Mouse (Mus musculus): ENCODE measurements around the gene Dusp23.

The Dusp23 gene

DNA sequence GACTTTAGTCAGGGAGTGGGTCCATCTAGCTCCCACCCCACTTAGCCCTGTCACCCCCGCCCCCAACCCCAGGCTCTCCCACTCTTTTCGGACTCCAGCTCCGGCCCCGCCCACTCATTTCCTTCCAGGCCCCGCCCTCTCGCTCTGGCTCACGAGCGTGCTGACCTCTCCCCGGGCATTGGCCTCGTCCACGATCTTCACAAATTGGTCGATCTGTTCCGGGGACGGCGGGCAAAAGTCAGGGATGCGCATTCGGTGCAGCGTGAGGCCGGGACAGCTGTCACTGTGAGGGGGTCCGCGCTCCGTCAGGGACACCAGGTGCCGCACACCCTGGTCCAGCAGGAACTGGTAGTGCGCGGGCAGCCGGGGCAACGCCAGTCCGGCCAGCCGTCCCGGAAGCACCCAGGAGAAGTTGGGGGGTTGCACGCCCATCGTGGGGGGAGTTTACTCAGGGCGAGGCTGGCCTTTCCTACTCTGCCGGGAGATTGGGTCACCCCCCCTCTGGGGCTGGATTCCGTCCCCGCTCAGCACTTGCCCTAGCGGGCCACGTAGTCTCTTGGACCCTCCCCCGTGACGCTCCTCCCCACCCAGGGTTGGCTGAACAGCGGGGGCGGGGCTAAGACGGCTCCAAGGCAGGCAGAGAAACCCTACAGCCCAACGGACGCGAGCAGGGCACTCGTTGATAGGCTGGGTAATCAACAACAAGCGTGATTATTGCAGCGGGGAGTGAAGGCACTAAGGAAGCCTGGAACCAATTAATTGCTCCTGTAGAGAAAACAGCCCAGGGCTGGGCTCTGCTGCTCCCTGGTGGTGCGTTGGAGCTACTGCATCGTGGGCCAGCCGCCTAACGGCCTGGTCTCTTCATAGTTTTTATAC is at the start of gene Dusp23:
Gene Dusp23, minus strand, starts transcription at position 512 of the 876 bp plus-strand sequence.
- DNase-seq = peak; percentile 100

DNA sequence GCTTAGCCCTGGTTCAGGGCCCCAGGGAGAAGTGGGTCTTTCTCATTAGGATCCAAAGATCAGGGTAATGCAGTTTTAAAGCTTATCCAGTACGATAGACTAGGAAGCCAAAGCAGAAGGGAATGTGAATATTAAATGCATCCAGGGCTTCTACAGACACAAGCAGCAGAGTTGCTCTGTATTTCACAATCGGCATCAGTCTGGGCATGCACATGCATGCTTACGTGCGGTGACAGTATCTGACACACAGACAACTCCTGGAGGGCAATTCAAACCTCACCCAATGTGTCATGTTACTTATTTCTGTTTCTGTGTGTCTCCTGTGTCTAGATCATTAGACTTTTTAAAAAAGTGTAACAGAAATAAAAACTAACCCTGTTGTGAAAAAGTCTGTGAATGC is 48.0 kb upstream of the Dusp23 start:
- no peak for DNase-seq

DNA sequence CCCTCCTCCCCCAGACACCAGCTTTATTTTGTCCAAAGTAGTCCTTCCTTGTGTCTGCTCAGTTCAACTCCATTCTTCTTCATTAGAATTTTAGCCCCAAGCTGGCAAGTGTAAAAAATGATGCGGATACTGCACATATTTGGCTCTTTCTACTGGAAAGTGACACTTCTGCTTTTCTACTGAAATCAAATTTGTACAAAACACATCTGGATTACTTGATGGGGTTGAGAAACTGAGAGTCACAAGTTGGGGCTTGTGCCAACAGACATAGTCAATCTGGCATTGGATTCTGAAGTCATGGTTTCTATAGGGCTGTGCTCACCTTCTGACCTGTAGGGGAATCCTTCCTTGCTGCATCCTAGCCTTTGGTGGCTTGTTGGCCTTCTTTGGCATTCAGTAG is 38.0 kb upstream of the Dusp23 start:
- DNase-seq = no peak

DNA sequence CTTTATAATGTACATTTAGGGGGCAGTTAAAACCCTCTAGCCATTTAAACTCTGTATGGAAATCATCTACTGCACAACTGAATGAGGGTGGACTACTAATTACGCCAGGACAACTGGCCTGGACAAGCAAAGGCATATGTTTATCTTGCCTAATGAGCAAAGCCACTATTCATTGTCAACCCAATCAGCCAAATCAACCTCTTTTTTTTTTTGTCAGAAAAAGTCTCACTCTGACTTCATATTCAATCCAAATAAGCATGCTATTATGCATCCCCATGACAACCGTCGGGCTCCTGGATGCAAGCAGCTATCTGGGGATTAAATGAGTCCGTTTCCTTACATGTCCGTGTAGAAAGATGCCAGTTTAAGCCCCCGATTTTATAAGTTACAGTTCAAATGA is 34.8 kb upstream of the Dusp23 start:
- DNase-seq = no peak

DNA sequence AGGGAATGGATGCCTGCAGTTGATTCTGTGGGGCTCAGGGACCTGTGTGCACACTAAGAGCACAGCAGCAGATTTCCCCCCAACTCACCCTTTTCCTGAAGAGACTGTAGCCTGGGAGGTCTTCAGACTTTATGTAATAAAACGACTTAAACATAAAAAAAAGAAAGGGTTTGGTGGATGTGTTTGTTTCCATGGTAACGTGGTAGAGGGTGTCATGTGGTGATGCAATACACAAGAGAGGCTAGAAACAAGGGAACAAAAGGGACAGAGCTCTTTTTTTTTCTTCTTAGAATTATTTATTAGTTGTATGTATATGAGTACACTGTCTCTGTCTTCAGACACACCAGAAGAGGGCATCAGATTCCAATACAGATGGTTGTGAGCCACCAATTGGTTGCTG is 32.7 kb upstream of the Dusp23 start:
- no peak for DNase-seq

DNA sequence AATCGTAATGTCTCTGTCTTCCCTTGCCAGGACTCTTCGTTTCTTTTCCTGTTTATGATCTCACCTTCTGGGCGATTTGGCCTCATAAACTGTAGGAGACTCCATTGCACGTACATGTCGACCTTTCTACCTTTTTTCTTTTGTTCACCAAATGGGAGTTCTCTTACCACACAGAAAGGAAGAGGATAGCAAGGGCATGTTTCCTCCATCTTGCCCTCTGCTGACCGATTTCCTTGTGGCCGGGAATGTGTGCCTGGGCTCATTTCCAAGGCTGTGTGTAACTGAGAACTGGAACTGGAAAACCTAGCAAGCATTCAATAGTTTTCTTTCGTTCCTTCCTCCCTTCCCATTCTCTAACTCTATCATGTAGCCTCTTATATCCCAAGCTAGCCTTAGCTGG is 26.9 kb upstream of the Dusp23 start:
- peak; percentile 71 for DNase-seq

DNA sequence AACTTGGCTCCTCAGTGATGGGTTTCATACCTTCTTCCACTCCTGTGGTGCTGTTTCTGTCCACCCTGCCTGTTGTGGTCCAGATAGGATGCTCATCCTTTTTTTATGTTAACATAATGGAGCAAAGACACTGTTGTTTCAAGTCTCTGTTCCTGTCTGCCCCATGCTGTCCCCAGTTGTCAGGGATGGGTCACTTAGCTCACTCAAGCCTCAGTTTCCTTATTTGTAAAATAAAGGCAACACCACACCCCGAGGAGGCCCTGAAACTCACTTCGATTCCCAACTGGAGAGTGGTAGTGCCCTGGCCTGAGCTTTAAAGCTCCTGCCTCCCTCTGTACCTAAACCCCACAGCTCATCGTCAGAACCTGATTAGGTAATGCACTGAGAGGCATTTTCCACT is 24.5 kb upstream of the Dusp23 start:
- DNase-seq = no peak

DNA sequence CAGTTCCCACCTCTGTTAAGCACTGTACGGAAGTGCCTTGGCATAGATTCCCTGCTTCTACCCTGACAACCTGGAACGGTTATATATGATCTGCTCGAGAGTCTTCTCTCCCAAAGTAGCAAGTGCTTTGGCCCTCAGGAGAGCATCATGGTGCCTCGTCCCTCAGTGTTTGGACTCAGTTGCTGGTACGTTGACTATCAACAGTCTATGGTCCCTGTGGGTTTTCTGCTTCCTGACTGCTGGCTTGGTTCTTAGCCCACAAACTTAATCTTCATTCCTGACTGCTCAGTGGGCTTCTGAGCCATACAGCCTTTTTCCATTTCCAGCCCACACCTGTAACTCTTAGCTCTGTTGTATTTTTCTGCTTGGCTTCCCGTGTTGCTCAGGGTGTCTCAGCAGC is 21.1 kb upstream of the Dusp23 start:
- no peak for DNase-seq

DNA sequence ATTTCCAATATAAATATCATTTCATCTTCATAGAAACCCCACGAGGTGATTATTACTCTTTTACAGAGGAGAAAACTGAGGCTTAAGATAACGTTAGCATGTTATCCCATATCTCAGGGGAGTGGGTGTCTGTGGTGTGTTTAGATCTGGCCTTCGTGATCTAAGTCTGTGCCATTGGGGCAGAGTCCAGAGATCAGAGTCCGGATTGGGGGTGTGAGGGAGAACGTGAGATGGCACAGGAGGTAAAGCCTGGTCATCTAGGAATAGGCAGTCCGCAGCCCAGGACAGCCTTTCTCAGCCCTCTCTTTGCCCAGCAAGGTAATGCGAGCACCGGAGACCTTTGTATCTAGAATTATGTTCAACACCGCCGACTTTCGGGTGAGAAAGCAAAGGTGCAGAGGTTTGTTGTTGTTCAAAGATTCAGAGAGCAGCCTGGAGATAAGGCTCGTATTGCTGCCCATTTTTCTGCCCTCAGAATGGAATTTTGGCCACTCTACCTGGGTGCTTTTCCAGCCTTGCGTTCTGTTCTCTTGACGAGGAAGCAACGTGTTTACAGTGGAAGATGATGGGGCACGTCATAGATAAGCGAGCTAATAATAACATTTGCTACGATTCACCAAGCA is 19.4 kb upstream of the Dusp23 start:
- no peak for DNase-seq

DNA sequence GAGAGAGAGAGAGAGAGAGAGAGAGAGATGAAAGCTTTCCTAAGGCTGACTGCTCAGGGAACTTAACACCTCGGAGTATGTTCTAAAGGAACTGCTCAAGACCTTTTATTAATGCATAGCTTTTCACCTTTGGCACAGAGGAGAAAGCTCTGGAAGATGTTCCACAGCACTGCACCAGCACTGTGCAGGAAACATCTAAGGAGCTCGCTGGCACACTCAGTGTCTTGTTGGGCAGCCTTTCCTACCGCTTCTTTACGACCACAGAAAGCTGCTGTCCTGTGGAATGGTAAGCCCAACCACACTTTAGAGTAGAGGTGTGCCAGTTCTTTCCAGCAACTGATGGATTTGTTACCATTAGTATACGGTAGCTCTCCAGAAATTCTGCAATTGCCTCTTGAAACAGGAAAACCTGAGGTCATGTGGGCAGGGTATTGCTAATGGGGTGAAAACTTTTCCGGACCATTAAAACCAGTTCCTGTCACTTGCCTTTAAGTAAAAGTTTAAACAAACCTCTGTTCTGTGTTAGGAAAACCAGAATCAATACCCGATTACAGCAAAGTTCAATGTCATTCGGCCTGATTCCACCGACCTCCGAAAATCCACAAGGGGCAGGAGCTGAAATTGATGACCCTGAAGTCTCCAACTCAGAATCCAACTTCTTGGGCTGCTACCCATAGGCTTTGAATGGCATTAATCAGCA is 18.7 kb upstream of the Dusp23 start:
- DNase-seq = no peak

DNA sequence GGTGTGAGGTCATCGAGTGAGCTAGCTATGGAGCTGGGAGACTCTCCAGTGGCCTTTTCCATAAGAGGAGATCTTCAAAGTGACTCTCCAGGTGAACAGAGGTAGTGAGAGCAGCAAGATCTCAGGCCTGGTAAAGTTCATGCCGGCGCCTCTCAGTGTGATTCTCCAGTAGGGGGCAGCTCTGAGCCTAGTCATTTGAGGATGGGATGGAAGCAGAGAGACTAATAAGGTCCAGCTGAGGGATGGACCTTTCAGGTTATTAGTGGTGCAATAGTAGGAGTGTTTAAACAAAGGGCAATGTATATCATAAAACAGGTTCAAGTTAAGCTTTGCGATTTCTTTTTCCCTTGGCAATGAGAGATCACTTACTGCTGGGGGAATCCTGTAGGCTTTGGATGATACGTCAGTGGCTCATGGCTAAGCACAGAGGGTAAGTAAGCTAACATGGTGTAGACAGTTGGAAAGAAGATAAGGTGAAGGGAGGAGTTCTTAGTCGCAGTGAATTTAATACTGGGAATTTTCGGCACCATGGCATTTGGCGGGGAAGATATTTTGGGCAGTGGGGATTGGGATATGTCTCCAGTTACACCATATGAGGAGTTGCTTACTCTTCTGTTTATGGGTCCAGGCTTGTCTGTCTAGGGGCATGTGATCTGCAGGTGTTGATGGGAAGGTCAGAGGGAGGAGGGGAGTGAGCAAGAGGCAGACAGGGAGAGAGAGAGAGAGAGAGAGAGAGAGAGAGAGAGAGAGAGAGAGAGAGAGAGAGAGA is 17.9 kb upstream of the Dusp23 start:
- DNase-seq = no peak

DNA sequence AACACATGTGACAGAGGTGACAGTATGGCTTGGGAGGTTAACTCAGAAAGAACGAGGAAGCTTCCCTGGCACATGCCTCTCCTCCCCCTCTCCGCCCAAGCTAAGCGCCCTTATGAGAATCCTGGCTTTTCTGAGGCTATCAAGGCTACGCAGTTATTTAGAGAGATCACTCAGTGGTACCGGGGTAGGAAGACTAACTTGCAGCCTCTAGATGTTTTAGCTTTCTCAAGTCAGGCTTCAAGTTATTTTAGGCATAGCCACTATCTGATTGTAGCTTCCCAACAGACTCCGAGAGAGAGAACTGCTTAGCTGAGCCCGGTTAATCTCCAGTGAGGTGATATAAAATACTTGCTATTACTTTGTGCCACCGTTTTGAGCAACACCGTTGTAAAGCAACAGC is 16.6 kb upstream of the Dusp23 start:
- DNase-seq = no peak

DNA sequence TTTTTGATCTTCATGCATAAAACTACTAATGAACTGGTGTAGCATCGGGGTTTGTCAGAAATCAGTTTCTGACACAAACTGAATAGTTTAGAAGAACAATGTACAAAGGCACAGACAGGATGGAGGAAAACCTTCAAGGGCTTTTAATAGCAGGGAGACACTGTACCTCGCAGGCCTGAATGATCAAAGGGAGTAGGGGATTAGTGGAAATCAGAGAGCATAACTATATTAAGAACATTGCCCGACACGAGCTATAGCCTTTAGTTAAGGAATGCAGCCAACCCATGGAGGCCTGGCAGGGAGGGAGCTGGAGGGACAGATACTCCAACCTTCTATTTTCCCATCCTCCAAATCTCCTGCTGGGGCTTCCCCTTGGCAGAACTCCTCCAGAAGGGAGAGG is 14.5 kb upstream of the Dusp23 start:
- no peak for DNase-seq

DNA sequence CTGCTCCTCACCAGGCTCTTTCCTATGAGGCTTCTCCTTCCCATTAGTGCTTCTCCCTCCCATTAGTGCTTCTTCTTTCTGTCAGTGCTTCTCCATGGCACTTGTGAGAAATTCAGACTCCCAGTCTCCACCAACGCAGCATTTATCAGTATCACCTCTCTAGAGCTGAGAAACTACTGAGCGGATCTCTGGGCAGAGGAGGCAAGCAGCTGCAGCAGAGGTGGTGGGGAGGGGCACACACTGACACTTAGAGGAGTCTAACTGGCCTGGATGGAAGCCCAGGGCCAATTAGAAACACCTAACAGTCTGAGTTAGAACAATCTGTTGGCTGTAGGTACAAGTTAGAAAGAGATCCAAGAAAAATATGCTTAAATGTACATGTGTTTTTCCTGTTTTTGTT is 6.0 kb upstream of the Dusp23 start:
- peak; percentile 89 for DNase-seq

DNA sequence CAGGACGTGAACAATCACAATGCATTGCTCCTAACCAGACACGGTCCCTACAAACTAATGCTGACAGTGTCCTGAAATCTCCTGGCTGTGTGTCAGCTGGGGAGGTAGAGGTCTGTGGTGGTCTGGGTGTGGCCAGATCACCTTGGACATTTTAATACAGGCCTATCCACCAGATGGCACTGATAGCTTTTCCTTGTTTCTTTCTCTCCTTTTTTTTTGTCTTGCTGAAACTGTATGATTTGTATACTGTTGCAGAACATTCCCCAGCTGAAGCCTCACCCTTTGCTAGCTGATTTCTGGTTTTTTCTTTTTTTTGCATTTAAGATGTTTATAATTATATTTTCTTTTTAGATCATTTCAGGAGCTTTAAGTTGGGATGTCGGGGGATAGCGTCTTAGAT is 5.0 kb upstream of the Dusp23 start:
- DNase-seq = peak; percentile 37

DNA sequence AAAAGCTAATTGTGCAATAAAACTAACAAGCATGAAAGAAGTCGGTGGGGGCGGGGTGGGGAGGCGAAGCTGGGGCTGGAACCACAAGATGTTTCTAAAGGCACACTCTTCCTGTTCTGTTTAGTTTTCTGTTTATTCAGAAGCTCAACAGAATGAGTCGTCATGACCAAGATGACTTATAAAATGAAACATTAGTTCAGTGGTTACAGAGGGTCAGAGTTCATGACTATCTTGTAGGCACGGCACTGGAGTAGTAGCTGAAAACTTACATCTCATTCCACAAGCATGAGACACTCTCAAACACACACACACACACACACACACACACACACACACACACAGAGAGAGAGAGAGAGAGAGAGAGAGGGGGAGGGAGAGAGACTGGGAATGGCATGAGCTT is 3.5 kb upstream of the Dusp23 start:
- DNase-seq = no peak

DNA sequence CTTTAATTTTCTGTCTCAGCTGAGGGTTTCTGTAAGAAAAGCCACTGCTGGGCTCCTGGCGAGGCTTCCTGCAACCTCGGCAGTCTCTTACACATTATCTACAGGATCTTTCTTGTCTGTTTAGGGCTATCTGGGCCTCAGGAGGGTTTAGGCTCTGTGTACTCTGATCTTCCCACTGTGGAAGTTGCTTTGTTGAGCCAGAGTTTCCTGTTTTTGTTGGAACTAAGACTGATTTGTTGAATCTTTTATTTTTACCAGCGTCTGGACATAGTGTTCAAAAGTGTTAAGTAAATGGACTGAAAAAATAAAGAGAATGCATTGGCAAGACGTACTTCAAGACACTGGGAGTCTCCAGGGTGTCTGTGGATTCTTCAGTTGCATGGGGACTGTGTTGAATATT is 2.5 kb upstream of the Dusp23 start:
- peak; percentile 82 for DNase-seq

DNA sequence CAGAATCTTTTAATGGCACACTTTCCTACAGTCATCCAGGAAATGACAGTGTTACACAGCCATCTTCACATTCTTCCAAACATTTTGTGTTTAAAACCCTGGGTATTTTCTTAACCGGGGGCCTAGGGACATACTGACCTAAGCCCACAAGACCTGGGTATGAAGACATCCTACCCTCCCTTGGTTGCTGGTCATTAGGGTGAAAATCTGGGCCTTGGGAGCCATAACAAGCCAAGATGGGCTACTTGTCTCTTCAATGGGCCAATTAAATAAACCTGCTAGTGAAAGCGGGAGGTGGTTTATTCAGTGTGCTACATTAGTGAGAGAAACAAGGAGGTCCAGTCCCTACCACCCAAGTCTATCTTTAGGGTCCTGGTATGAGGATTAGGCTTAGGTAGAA is 1.4 kb upstream of the Dusp23 start:
- peak; percentile 86 for DNase-seq

DNA sequence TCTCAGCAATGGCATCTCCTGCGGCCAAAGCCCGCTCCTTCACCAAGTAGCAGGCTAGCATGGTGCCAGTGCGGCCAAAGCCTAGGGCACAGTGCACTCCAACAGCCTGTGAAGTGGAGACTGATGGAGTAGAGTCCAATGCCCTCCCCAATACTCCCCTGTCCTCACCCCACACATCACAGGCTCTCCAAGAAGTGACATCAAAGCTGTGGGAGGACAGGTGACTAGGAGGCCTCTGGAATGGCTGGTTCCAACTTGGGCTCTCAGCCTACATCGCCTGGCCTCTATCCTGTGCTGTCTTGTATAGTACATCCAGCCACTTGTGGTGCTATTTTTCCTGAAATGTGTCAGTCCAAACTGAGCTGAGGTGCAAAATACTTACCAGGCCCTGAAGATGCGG is 1.0 kb downstream of the Dusp23 start:
- no peak for DNase-seq

DNA sequence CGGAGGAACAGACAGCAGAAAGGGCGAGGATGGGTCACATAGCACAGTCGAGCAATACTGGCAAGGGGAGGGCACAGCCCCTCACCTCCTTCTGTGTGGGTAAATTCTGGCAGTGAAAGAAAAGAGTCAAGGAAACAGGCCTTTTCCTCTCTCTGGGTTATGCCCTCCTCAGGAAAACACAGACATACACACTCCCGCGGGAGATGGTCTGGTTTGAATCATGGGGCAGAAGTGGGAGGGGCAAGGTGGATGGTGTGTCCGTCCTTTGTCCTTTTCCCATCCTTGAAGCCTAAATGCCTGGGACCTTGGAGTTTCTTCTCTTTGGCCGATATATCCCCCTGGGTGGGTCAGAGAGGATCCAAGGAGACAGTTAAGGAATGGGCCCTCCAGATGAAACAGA is 2.9 kb downstream of the Dusp23 start:
- DNase-seq = peak; percentile 50

DNA sequence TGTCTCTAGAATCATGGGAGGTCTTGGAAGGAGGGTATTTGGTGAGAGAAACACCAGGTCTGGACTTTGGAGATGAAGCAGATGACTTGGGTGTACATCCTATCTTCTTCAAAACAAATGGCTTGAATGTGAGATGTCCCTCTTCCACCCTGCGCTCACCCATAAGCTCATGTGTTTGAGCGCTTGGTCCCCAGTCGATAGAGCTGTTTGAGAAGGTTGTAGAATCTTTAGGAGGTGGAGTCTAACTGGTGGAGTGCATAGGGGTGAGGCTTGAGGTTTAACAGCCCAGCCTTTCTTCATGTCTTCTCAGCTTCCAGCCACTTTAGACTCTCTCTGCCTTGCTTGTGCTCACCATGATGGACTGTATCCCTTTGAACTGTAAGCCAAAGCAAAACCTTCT is 6.5 kb downstream of the Dusp23 start:
- peak; percentile 75 for DNase-seq

DNA sequence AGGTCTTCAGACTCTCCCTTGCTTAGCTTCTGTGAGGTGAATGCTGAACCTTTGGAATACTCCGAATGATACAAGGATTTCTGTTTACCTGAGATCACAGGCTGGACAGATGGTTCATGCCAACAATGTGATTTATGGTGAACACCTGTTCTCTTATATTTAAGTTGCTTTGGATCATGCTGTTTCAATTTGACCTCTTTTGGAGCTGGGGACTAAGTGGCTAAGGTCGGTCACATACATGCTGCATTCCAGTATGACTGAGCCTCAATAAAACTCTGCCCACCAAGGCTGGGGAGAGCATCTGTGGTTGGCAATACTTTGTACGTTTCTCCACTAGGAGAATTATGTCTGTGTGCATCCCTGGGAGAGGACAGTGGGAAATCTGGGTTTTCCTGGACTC is 8.7 kb downstream of the Dusp23 start:
- peak; percentile 60 for DNase-seq

DNA sequence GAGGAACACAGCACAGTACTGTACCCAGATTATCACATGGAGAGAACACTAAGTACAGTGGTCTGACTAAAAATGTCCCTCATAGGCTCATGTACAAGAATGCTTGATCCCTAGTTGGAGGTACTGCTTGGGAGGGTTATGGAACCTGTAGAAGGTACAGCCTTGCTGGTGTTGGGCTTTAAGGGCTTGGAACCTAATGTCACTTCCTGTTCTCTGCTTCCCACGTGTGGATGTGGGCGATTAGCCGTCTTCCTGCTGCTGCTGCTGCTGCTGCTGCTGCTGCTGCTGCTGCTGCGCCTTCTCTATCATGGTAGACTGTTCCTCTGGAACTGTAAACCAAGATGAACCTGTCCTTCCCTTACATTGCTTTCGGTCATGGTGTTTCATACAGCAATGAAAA is 9.2 kb downstream of the Dusp23 start:
- peak; percentile 61 for DNase-seq
